Mouse (Mus musculus): ENCODE measurements around the gene Add2.

- TF ChIP-seq CTCF (IDR thresholded peaks at IDR 0.05; ENCODE audit: control insufficient read depth, insufficient read depth, insufficient read length) (no peak), MAX (IDR thresholded peaks at IDR 0.05) (no peak), MYOD1 (IDR thresholded peaks at IDR 0.05; ENCODE audit: control insufficient read depth, insufficient read length, low read depth) (no peak), USF1 (IDR thresholded peaks at IDR 0.05; ENCODE audit: low read depth) (no peak), MYOG (IDR thresholded peaks at IDR 0.05; ENCODE audit: control insufficient read depth, extremely low read depth, insufficient read length) (no peak), CEBPB (IDR thresholded peaks at IDR 0.05; ENCODE audit: low read depth) (no peak)
Observed at GRCm38 (mm10) chr6:86060170-86060569, 31.7 kb downstream of the Add2 start.
